Mouse (Mus musculus): Measurements from ENCODE around the gene Stambpl1.

Gene Stambpl1

DNA sequence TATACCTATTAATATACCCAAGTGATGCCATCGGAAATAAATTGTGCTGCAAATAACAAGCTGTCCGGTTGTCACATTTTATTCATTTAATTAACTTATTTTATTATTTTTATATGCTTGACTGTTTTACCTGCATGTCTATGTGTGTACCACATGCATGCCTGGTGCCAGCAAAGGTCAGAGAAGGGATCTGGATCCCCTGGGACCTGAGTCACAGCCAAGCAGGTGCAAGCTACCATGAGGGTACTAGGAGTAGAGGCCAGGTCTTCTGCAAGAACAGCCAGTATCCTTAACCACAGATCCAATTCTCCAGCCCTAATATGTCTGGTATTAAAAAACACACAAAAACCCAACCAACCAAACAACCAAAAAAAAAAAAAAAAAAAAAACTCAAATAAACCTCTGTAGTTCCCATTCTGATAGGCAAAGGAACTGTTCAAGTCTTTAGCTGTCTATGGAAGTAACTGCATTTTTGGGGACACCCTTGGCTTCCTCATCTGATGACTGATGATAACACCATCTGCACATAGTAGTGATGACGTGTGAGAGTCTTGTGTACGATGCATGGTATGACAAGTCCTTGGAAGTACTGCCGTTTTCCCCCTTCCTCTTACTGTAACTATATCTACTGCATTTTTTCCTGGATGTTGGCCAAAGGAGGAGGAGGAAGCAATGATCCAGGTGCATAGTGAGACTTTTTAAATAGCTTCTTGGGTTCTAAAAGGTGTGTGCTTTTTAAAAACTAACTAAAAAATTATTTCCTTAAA is 48.4 kb downstream of the Stambpl1 start:
- no peak for DNase-seq (ENCODE audit: low spot score in 2 of 2)

DNA sequence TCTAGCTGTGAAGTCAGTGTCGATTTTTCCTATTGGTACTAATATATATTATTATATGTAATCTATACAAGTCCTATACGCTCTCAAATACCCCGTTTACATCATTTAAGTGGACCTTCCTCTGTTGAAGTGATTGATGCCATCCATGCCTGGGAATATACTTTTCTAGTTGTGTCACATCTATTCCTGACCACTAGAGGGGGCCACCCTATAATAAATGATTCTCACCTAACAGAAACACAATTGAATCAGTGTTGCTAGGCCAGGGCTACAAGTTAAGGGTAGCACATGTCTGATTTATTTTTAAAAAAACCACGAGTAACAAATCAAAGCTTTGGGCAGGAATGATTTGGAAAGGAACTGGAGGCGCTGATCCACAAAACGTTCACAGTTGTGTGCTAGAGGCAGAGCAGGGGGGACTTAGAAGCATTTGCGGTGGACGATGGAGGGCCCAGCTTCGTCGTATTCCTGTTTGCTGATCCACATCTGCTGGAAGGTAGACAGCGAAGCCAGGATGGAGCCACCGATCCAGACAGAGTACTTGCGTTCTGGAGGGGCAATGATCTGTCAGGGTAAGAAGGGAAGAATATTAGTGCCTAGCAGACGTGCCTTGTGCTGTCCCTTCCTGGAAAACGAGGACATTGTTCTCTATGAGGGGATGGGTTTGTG is 49.4 kb downstream of the Stambpl1 start:
- no peak for DNase-seq (ENCODE audit: low spot score in 2 of 2)

DNA sequence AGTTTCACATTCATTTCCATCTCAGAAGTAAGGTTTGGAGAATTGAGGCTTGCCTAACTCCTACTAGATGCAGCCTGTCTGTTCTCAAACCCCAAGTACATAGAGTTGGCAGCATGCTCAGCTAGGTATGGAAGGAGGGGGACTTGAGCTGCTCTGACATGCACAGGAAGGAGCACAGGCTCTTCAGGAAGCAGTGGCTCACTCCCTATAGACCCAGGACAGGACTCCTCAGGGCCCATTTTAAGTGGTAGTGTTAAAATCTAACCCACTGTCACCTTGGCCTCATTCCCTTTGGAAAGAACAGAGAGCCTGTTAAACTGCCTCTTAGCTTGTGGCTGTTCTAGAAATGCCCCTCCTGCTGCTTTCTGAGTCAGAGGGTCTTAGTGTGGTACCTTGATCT is 50.9 kb downstream of the Stambpl1 start:
- no peak for DNase-seq (ENCODE audit: low spot score in 2 of 2)

DNA sequence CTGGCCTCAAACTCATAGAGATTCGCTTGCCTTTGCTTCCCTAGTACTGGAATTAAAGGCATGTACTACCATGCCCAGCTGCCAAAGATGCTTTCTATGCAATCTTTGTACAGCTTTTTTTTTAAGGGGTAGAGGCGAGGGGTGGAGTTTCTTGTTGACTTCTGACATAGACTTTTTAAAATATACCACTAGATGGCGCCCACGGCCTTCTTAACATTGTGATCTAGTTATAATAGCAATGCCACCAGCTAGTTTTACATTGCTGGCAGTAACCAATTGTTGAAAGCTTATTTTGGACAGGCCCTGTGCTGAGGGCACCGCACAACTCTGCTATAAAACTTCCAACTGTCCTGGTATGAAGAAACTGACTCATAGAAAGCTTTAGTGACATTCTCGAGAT is 52.0 kb downstream of the Stambpl1 start:
- DNase-seq (ENCODE audit: low spot score in 2 of 2): peak in 1 of 2 experiments; percentile 31

DNA sequence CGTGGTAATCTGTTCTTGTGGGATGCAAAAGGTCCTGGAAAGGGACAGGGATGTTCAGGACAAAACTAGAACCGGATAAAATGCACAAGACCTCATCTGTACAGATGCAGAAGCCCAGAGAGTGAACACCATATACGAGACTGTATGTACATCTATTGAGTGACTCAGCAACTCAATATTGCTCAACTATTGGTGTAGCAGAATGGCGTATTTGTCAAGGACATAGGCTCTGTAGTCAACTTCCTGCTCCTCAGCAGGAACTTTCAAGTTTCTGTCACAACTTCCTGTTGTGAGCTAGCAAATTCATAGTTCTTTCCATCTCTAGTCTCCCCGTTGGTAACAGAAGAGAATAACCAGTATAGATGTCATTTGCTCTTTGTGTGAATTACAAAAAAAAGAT is 56.5 kb downstream of the Stambpl1 start:
- DNase-seq (ENCODE audit: low spot score in 2 of 2): no peak

DNA sequence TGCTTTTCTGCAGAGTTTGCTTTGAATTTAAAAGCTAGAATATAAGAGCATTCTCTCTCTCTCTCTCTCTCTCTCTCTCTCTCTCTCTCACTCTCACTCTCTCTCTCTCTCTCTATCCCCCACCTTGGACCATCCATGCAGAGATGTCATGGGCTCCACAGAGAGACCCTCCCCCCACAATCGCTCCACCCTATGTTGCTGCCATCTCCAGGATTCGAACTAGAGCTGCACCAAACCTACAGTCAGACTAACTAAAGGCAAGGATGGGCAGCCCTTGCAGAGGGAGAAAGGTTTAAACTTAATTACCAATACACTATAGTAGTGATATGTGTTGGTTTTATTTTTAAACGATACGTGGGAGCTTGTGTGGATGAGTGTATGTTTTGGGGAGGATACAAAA is 58.6 kb downstream of the Stambpl1 start:
- DNase-seq (ENCODE audit: low spot score in 2 of 2): no peak

DNA sequence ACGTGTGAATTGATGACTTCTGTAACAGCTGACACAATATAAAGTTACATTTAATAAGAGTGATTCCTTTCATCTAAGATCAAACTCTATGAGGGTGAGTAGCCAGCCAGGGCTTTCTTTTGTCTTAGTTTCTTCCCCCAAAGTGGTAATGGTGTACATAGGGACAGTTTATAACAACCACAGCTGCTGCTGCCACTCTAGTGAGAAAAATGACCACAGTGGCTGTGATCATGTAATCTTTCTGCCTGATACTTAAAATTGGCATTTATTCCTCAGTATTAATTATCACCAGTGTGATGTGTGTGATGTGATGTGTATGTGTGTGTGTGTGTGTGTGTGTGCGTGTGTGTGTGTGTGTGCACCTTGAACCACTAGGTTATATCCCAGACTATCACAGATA is 59.9 kb downstream of the Stambpl1 start:
- DNase-seq (ENCODE audit: low spot score in 2 of 2): no peak

DNA sequence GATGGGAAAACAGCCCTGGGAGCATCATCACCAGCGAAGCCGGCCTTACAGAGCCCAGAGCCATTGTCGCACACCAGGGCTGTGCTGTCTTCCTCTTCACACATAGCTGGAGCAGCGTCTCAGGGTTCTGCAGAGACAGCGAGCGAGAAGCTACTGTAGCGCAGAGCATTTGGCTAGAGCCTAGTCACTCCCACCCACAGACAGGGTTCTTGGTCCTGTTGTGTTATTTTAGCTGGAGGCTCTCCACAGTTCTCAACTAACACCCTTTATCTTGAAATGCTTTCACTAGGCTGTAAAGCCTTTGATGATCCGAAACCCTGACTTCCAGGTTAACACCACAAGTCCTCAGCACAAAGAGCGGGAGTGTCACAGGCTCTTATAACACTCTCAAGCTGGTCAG is 60.4 kb downstream of the Stambpl1 start:
- no peak for DNase-seq (ENCODE audit: low spot score in 2 of 2)

DNA sequence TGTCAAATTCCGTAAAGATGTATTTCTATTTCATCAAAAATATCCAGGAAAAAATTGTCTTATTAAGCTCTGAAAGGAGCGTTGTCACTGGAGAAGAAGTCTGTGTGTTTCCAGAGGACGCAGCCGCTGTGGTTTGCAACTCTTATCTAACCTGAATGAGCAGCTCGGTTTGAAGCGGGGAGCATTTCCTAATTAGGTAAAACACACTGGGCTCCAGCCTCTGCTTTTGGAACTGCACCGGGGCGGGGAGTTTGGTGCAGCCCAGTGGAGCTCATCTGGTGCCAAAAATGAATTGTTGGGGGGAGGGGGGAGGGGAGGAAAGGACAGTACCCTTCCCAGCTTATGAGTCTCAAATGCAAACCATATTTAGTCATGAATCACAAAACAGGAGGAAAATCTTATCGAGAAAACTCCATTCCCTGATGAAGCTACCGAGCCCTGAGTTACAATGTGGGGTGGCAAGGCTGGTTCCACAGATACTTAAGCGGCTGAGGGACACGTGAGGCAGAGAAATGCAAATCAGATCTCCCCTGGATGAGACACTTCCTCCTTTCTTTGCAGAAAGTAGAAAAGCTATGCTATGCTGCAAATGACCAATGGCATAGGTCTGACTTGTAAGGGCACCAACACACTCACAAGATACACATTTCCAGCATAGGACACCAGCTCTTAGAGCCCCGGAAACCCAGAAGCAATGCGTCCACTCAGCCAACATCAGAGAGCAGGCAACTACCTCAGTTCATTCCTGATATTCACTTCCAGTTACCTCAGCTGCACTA is 62.3 kb downstream of the Stambpl1 start:
- peak in 1 of 2 experiments; percentile 16 for DNase-seq (ENCODE audit: low spot score in 2 of 2)

DNA sequence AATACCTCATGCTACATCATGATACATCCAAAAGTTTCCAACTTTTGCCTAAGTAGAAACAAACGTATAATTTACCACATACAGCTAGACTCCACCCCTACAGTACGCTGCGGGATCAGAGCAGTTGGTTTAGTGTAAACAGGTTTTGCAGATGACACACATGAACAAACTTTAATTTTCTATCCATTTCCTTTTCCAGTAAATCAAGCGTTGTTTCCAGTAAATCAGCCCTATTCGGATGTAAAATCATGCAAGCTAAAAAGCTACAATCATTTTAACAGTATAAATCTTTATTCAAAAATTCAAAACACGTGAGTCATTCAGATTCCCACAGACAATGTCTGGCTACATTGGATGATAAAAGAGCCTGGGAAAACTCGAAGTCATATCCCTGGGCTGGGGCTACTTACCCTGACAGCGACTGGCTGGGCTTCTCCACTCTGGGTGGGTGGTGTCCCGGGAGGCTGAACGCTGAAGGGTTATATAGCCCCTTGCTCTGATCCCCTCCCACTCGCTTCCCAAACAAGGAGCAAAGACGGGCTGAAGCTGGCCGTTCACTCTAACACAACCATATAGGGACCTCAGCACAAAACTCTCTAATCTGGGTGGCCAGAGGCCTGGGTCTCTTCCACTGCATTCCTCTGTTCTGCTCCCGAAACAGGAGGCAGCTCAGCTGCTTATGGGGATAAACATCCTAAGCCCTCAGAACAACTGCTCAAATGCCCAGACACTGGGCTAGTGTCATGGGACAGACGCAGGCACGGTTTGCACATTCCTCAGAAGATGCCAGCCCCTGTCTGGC is 63.1 kb downstream of the Stambpl1 start, which contains the start of gene Acta2:
Acta2 (minus strand) TSS at position 711 of the 802 bp plus-strand sequence.
- DNase-seq (ENCODE audit: low spot score in 2 of 2): no peak

DNA sequence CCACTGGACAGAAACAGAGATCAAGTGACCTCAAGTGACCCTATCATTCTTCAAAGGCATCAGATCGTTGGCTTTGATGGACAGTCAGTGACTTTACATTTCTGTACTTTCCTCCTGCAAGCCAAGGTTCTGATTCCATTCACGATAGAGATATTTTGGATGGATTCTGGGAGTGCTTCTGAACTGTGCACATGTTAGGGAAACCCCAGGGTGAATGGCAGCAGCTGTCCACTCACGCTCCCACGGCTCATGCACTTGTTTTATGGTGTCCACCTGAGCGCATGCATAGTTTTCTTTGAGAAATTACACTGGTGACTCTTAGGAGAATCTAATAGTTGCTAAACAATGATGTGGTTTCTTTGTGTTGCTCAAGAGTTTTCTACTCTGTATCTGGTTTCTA is 64.1 kb downstream of the Stambpl1 start:
- DNase-seq (ENCODE audit: low spot score in 2 of 2): no peak

DNA sequence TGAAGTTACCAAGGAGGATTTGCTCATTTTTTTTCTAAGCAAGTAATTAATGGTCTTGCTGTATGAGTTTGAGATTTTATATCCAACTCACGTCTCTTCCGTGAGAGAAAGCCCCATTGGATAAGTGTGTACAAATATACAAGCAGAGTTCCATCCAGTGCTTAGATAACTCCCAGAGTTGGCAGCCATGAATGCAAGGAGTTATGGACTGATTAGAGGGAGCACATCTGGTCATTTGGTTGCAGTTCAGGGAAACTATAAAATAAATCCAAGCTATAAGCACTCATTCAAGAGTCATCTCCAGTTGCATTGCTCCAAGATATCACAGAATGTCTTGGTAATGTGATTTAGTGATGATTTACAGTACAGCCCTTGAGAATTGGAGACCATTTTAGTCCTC is 64.9 kb downstream of the Stambpl1 start:
- DNase-seq (ENCODE audit: low spot score in 2 of 2): no peak

DNA sequence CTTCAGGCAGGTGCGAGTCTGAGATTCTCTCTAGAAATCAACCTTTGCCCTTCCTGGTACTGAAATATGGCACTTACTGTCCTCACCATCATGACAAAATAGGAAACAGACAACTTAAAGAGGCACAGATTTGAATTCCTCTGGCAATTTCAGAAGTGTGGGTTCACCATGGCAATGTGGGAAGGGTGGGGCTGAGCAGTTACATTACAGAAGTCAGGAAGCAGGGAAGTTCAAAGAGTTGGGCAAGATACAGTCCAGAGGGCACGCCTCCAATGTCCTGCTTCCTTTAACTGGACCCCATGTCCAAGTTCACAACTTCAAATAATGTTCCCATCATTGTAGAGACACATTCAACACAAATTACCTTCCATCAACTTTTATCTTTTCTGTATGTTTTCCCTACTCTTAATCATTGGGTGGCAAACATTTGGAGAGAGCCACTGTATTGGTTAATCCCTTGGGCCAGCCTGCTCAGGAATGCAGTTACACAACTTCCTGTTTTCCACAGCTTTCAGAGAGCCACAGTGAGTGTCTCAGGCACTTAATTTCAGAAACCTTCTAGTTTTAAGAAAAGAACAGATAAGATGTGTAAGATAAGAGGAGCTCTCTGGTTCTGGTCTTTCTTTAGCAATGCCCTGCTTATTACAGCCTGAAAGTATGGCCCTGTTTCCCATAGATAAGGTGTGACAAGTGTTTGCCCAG is 70.4 kb downstream of the Stambpl1 start:
- no peak for DNase-seq (ENCODE audit: low spot score in 2 of 2)

DNA sequence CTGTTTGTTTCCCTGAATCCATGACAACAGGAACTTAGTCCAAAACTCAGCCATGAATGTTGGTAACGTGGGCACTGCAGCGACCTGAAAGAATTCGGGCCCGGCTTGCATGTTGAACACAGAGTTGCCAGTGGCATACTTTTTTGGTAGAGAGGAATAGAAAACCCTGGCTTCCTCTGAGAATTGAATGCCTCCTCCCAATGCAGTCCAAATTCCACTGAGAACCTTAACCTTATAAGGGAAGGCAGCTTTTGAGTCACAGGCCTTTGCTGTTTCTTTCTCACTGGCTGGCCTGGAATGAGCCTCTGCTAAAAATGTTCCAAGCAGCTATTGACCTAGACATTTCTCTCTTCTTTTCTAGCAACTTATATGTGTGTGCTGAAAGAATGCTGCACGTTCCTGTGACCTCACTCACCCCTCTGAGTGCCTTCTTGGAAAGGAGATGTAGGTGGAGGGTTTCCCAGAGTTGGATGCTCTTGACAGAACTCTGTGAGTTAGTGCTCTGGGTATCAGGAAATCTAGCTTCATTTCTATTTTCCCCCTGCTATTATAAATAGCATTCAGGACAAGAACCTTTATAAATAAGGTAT is 73.7 kb downstream of the Stambpl1 start:
- no peak for DNase-seq (ENCODE audit: low spot score in 2 of 2)

DNA sequence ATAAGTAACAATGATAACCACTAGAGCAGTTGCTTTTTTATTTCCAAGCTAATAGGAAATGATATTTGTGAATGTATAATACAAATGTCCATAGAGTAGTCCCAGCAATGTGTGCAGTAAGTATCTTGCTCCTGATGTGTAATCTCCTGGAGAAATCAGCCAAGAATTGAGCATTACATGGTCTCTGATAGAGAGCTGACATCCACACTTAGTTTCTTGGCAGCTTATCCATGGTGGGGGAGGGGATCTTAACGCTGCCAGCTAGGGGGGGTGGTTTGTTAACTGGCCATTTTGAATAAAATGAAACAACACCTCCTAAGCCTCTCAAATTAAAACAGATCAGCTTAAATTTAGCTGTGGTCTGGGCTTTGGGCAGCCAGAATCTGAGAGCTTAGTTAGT is 77.0 kb downstream of the Stambpl1 start:
- DNase-seq (ENCODE audit: low spot score in 2 of 2): no peak

DNA sequence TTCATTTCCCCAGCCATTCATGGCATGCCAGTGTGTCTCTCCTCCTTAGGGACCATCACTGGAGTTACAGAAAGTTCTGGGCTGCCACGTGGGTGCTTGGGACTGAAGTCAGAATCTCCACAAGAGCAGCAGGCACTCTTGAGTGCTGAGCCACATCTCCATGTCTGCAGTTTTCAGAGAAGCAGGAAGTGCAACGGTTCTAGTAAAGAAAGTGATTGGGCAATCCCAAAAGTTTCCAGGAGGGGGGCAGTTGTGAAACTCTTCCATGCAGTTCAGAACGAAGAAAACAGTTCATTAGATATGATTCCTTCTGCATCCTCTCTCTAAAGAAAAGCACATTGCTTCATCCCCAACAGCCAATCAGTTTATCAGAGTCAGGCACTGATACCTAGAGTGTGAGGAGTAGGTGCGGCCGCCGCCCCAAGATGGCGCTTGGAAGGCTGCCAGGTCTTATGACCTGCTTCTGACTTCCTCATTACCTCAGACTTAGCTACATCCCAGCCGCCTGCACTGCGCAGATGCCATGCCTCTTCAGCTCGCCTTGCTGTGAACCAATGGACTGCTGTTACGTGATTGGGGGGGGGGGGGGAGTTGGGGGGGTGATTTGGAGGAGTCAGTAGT is 78.2 kb downstream of the Stambpl1 start:
- DNase-seq (ENCODE audit: low spot score in 2 of 2): peak in 1 of 2 experiments; percentile 16

DNA sequence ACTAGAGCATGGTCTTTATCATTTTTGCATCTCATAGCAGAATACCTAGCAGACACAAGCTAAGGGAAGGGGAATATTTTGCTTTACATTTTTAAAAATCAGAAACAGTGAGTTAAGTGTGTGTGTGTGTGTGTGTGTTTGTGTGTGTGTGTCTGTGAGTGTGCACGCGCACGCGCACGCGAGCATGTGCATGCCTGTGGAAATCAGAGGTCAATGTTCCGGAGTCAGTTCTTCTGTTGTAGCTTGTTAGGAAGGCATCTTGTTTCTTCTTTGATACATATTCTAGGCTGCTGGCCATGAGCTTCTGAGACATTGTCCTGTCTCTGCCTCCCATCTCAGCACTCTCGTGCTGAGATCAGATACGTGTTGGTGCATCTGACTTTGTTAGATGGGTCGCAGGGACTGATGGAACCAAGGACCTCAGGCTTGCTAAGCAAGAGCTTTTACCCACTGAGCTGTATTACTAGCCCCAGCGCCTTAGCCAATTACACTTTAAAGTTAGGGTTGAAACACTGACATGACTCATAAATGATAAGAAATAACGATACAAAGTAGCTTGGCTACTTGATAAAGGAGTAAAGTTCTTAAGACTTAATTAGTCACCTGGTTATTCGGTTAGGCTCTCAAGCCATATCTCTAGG is 78.9 kb downstream of the Stambpl1 start:
- no peak for DNase-seq (ENCODE audit: low spot score in 2 of 2)

DNA sequence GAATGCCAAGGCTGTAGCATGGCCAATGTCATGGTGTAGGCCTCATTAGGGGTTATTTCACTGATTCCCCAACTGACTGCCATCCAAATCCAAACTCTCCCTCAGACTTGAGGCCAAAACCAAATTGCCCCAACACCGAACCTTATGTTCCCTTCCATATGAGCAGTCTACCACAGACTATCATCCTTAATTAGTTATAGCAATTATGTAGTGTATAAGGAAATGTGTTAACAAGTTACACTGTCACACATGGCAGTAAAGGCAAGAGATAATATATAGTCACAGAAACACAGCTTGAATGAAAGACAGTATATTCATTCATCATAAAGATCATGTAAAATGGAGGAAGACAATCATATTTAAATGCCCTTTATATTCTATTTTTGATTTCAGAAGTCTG is 81.0 kb downstream of the Stambpl1 start:
- no peak for DNase-seq (ENCODE audit: low spot score in 2 of 2)

DNA sequence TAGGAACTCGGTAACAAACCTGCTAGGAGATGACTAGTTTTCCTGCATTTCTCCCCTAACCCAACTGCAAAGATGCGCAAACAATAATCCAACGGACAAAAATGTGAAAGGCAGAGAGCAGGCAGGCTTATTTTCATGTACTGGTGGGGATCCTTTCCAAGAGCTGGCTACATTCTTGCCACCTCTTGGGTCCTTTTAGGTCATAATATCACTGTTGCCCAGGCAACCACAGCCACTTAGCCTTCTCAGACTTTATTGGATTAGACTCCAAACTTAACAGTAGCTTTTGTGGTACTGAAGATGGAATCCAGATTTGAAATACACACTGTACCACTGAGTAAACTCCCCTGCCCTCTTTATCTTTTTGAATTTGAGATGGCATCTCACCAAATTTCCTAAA is 86.0 kb downstream of the Stambpl1 start:
- DNase-seq (ENCODE audit: low spot score in 2 of 2): no peak

DNA sequence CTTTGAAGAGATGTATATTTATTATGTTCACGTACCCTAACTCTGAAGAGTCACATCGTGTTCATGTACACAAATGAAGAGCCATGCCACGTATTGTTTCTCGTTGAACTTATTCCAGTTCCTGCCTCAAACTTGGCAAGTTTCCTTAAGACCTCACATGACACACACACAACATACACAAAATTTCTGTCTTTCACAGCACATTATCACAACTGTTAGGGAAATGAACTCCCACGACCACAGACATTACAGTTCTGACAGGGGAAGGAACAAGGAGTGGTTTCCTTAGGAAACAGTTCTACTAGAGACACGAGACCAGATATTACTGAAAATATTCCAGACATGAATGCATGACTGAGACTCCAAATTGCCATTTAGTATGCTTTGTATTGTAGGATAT is 91.6 kb downstream of the Stambpl1 start:
- no peak for DNase-seq (ENCODE audit: low spot score in 2 of 2)

Data from spleen, postnatal 14 days (tissue).